Mouse (Mus musculus) myocyte (in vitro differentiated cells): ENCODE results near the gene Kmt2c. TPM values are rescaled to one million over a fixed set of nuclear protein-coding genes. Genes with fewer than 3 reads are reported as not detected.

ENCODE experiments used
- H3K27me3 ChIP-seq: one replicate; pipeline ENCODE4 v1.6.1; 2011; ENCODE audit not compliant: control insufficient read depth, insufficient read depth, insufficient read length
- H3K36me3 ChIP-seq: one replicate; pipeline ENCODE4 v1.6.1; 2011; ENCODE audit not compliant: control insufficient read depth, insufficient read depth
- H3K4me2 ChIP-seq: one replicate; pipeline ENCODE4 v1.6.1; 2011; ENCODE audit warnings: low read depth, control low read depth
- H3K4me3 ChIP-seq: one replicate; pipeline ENCODE4 v1.5.1; 2011; ENCODE audit warnings: mild to moderate bottlenecking, control low read depth, moderate library complexity
- H3K79me2 ChIP-seq: one replicate; pipeline ENCODE4 v1.6.1; 2011; ENCODE audit not compliant: control insufficient read depth, insufficient read depth
- H3ac ChIP-seq: one replicate; pipeline ENCODE4 v1.6.1; 2011; ENCODE audit not compliant: control insufficient read depth, insufficient read length
- CEBPB ChIP-seq: IDR thresholded peaks from 2 replicates; pipeline ENCODE4 v1.6.1; 2011; ENCODE audit warnings: mild to moderate bottlenecking, moderate library complexity; ENCODE audit not compliant: poor library complexity, insufficient read depth, severe bottlenecking
- E2F4 ChIP-seq: IDR thresholded peaks from one replicate; pipeline ENCODE4 v1.6.1; 2011; ENCODE audit warnings: mild to moderate bottlenecking, control low read depth, moderate library complexity; ENCODE audit not compliant: insufficient read depth
- MAX ChIP-seq: IDR thresholded peaks from one replicate; pipeline ENCODE4 v1.6.1; 2011; ENCODE audit warnings: low read depth, mild to moderate bottlenecking, control low read depth
- MYOD1 ChIP-seq, 3 experiments: IDR thresholded peaks; one replicate each; pipeline ENCODE4 v1.6.1; 2011; ENCODE audit warnings: control low read depth in 2 of 3, low read depth in 2 of 3, mild to moderate bottlenecking in 2 of 3, moderate library complexity in 1 of 3; ENCODE audit not compliant: insufficient read length in 2 of 3, control insufficient read depth in 1 of 3
- MYOG ChIP-seq, 3 experiments: IDR thresholded peaks; one replicate each; pipeline ENCODE4 v1.6.1; 2011; ENCODE audit warnings: control low read depth in 2 of 3, low read depth in 2 of 3, mild to moderate bottlenecking in 2 of 3; ENCODE audit not compliant: insufficient read length in 2 of 3, control insufficient read depth in 1 of 3, insufficient read depth in 1 of 3
- POLR2A ChIP-seq: IDR thresholded peaks from one replicate; pipeline ENCODE4 v1.6.1; 2011; ENCODE audit warnings: low read depth, mild to moderate bottlenecking, control low read depth, moderate library complexity; ENCODE audit not compliant: insufficient read length
- POLR2AphosphoS2 ChIP-seq: IDR thresholded peaks from one replicate; pipeline ENCODE4 v1.6.1; 2011; ENCODE audit warnings: low read depth, control low read depth; ENCODE audit not compliant: insufficient read length
- REST ChIP-seq: IDR thresholded peaks from one replicate; pipeline ENCODE4 v1.6.1; 2011; ENCODE audit warnings: mild to moderate bottlenecking, control low read depth, moderate library complexity; ENCODE audit not compliant: insufficient read depth, insufficient read length
- SRF ChIP-seq: IDR thresholded peaks from one replicate; pipeline ENCODE4 v1.6.1; 2011; ENCODE audit warnings: low read depth; ENCODE audit not compliant: control insufficient read depth, insufficient read length
- TCF12 ChIP-seq: IDR thresholded peaks from one replicate; pipeline ENCODE4 v1.6.1; 2011; ENCODE audit warnings: mild to moderate bottlenecking, control low read depth; ENCODE audit not compliant: poor library complexity, insufficient read depth, severe bottlenecking
- TCF3 ChIP-seq: IDR thresholded peaks from one replicate; pipeline ENCODE4 v1.6.1; 2011; ENCODE audit warnings: low read depth, control low read depth; ENCODE audit not compliant: insufficient read length
- USF1 ChIP-seq: IDR thresholded peaks from one replicate; pipeline ENCODE4 v1.6.1; 2011; ENCODE audit warnings: low read depth, mild to moderate bottlenecking, control low read depth, moderate library complexity
- polyA plus RNA-seq: library from polyadenylated mRNA; unstranded; fragments of >200 nt; fragmentation: generic; extraction: Trizol; gene quantifications from one replicate; pipeline ENCODE4 v1.2.1, GENCODE M21; 2012; ENCODE audit warnings: missing spikeins

Kmt2c gene
- polyA plus RNA-seq, 1 experiment = 4.1 TPM

GRCm38 (mm10) chr5:25379188-25379587 is 119.4 kb downstream of the Kmt2c start:
- Histone ChIP-seq H3ac (no peak overlapping the region), H3K36me3 (peaks cover 6% of the 10 kb centered on the region), H3K4me2 (no peak overlapping the region), H3K27me3 (no peaks in the 10 kb centered on the region), H3K4me3 (no peak overlapping the region), H3K79me2 (no peaks in the 10 kb centered on the region)
- TF ChIP-seq REST (no peak), POLR2A (no peak), CEBPB (no peak), USF1 (no peak), MAX (no peak), SRF (no peak), POLR2AphosphoS2 (no peak), TCF3 (no peak)

- Histone ChIP-seq H3K4me2 (no peak overlapping the region), H3K79me2 (no peaks in the 10 kb centered on the region), H3ac (no peak overlapping the region), H3K27me3 (no peaks in the 10 kb centered on the region), H3K36me3 (no peaks in the 10 kb centered on the region), H3K4me3 (no peak overlapping the region)
- no peak for TF ChIP-seq SRF
- no peak for TF ChIP-seq MYOD1 (IDR thresholded peaks at IDR 0.05; ENCODE audit: control insufficient read depth in 1 of 3, insufficient read length in 2 of 3, low read depth in 2 of 3)
- TF ChIP-seq REST = no peak
- no peak for TF ChIP-seq TCF12
- TF ChIP-seq CEBPB = no peak
- TF ChIP-seq POLR2AphosphoS2 = no peak
- no peak for TF ChIP-seq USF1
- no peak for TF ChIP-seq MAX
These were observed 130.2 kb downstream of the Kmt2c start for GRCm38 (mm10) chr5:25368420-25368819.

- no peak overlapping the region for H3K4me3 ChIP-seq
- no peaks in the 10 kb centered on the region for H3K79me2 ChIP-seq
- H3K27me3 ChIP-seq = no peaks in the 10 kb centered on the region
- H3ac ChIP-seq = no peak overlapping the region
- no peaks in the 10 kb centered on the region for H3K36me3 ChIP-seq
- TF ChIP-seq E2F4 = no peak
- no peak for TF ChIP-seq MYOG (IDR thresholded peaks at IDR 0.05; ENCODE audit: control insufficient read depth in 1 of 3, insufficient read depth in 1 of 3, insufficient read length in 2 of 3, low read depth in 2 of 3)
- H3K4me2 ChIP-seq = no peak overlapping the region
These were observed 131.5 kb downstream of the Kmt2c start for GRCm38 (mm10) chr5:25367126-25367525.

GRCm38 (mm10) chr5:25353509-25353908 is 145.1 kb downstream of the Kmt2c start:
- Histone ChIP-seq H3K36me3 (peaks cover 8% of the 10 kb centered on the region), H3K27me3 (no peaks in the 10 kb centered on the region), H3ac (no peak overlapping the region), H3K4me3 (no peak overlapping the region), H3K4me2 (no peak overlapping the region), H3K79me2 (no peaks in the 10 kb centered on the region)
- TF ChIP-seq MYOD1 (IDR thresholded peaks at IDR 0.05; ENCODE audit: control insufficient read depth in 1 of 3, insufficient read length in 2 of 3, low read depth in 2 of 3) (no peak), TCF3 (no peak), CEBPB (no peak), E2F4 (no peak), MYOG (IDR thresholded peaks at IDR 0.05; ENCODE audit: control insufficient read depth in 1 of 3, insufficient read depth in 1 of 3, insufficient read length in 2 of 3, low read depth in 2 of 3) (no peak), MAX (no peak), REST (no peak), USF1 (no peak), POLR2A (no peak), POLR2AphosphoS2 (no peak), SRF (no peak), TCF12 (no peak)

GRCm38 (mm10) chr5:25331322-25331721 is 167.3 kb downstream of the Kmt2c start:
- H3K4me3 ChIP-seq = no peak overlapping the region
- no peak overlapping the region for H3ac ChIP-seq
- no peaks in the 10 kb centered on the region for H3K79me2 ChIP-seq
- no peak overlapping the region for H3K4me2 ChIP-seq
- H3K27me3 ChIP-seq = no peaks in the 10 kb centered on the region
- TF ChIP-seq REST (no peak), E2F4 (no peak), SRF (no peak), USF1 (no peak), MAX (no peak), TCF3 (no peak)
- H3K36me3 ChIP-seq = peaks cover 5% of the 10 kb centered on the region
